Mouse (Mus musculus): Measurements from ENCODE around the gene Cd276. TPM values are rescaled to one million over a fixed set of nuclear protein-coding genes. Genes with fewer than 3 reads are reported as not detected.

Gene Cd276
- total RNA-seq, 2 experiments from 2014 or later = 8.1 to 9.9 TPM

- intact Hi-C loops (cut with DNase I) = no loop called here
- peak in 1 of 2 experiments; percentile 10 for DNase-seq
Observed at GRCm38 (mm10) chr9:58520816-58521581, 34.2 kb downstream of the Cd276 start.

- intact Hi-C loops (cut with DNase I) = no loop called here
Observed at GRCm38 (mm10) chr9:58519953-58520352, 35.3 kb downstream of the Cd276 start.

GRCm38 (mm10) chr9:58517866-58518750 lies 37.1 kb downstream of the Cd276 start:
- intact Hi-C loops (cut with DNase I) = no loop called here
- peak in 1 of 2 experiments; percentile 25 for DNase-seq

More at GRCm38 (mm10) chr9:58519953-58520352, 35.3 kb downstream of the Cd276 start:
- no peak for DNase-seq

DNA sequence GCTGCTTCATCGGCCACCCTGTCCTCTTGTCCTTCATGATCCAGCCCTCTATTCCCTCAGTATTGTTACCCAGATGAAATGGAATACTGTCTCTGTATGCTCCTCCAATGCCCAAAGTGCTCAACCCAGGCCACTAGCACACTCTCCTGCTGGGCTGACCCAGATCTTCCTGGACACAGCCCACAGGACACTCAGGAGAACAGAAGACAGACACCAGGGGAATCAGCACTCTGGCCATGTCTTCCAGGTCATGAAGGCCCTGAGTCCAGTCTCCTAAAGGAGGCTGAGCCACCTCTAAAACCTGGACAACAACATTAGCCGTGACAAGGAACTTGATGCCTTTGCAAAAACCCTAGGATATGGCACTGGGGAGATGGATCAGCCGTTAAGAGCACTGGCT lies 38.8 kb downstream of the Cd276 start:
- intact Hi-C loops (cut with DNase I) = no loop called here
- DNase-seq = no peak

GRCm38 (mm10) chr9:58513749-58514148 lies 41.5 kb downstream of the Cd276 start:
- no peak for DNase-seq
- intact Hi-C loops (cut with DNase I) = no loop called here

GRCm38 (mm10) chr9:58510452-58510851 lies 44.8 kb downstream of the Cd276 start:
- DNase-seq = no peak
- intact Hi-C loops (cut with DNase I) = no loop called here

GRCm38 (mm10) chr9:58507216-58508005 lies 47.8 kb downstream of the Cd276 start:
- intact Hi-C loops (cut with DNase I) = no loop called here
- DNase-seq = no peak

DNA sequence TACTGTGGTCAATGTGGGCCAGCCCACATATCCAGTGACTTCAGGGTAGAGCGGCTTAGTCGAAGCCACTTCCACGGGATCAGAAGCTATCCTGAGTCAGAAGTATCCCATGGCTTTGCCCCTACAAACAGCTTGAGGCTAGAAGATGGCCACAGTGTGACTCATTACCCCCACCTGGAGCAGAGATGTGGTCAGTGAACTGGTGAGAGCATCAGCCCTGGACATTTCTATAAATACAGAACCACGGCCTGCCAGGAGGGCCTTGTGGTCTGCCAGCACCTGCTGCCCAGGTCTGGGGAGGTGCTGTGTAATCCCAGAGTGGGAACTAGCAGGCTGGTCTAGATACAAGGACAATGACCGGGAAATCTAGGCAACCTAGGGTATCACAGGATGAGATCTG lies 54.3 kb downstream of the Cd276 start:
- intact Hi-C loops (cut with DNase I) = no loop called here
- no peak for DNase-seq

DNA sequence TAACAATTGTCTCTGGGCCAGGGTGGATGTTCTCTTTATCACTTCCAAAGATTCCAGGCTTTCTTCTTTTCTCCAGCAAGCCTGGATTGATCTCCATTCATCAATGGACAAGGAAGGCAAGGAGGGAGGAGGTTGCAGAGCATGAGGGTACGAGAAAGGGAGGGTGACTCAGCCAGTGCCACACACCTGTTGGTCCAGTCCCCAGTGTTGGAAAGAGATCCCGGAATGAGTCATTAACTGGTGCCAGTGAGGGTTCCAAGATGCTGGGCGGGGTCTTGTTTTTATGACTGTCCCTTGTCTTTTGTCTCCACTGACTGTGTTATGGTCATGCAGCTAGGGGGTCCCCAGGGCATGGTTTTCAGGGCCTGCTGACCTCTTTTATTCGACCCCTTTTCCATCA lies 57.3 kb downstream of the Cd276 start:
- DNase-seq = no peak
- intact Hi-C loops (cut with DNase I) = no loop called here

DNA sequence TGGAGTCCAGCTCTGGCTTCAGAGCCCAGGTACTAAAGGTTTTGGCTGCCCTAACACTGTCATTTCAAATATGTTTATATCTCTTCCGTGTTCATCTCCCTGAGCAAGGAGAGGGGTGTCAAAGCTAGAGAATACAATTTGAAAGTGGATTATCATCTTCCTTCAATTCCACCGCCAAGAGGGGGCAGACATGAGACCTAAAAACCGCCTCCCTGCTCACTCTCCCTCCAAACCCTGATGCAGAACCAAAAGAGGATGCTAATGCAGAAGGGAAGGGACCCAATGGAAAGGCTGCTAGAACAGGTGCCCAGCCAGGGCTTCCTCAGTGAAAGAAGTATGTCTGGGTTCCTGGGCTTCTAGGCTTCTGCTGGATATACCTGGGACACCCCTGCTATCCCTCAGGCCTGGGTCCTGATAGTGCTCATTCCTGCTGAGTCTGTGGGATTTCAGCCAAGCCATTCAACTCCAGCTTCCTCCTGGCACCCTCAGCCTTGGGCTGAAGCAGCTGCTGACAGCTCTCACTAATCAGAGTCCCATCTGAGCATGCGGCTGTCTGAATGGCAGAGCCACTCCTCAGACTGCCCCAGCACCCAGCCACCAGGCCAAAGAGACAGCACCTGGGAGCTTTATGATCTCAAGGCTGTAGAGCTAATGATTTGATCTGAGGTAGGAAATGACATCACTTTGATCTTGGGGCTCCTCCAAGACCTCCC lies 58.6 kb downstream of the Cd276 start:
- intact Hi-C loops (cut with DNase I) = no loop called here
- DNase-seq = peak in 1 of 2 experiments; percentile 16

GRCm38 (mm10) chr9:58495035-58495434 lies 60.2 kb downstream of the Cd276 start:
- no peak for DNase-seq
- intact Hi-C loops (cut with DNase I) = no loop called here

DNA sequence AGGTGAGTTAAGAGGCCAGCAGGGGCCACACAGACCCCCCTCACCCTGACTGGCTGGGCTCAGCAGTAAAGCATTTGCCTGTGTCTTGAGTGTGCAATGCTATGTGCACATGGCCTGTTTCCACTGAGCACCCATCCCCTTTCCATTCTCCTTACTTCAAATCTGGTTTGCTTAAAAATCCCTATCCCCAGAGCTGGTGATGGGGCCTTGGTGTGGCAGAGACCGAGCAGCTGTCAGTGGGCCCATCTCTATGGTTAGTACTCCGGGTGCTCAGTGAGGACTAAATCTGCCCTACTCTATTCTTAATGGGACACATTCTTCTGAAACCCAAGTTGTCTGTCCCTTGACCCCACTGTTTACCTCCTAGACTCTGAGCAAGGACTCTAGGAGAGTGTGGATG lies 64.8 kb downstream of the Cd276 start:
- no peak for DNase-seq
- intact Hi-C loops (cut with DNase I) = no loop called here

DNA sequence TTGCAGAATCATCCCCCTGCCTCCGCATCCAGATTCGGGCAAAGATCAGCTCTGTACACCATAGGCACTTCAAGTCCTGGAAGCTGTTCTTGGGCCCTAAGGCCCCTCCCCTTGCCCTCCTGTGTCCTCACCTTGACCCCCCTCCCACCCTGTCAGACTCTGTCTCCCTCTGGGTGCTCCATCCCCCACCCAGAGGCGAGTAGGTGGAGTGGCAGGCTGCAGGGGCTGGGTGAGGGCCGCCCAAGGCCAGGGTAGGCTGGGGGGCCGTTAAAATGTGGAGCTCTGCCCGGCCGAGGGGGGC lies 65.4 kb downstream of the Cd276 start:
- no peak for DNase-seq
- intact Hi-C loops (cut with DNase I) = loop anchor here (5.0 kb wide), 1 partner anchor 118 kb away; the partner anchor contains the start of gene Tbc1d21

DNA sequence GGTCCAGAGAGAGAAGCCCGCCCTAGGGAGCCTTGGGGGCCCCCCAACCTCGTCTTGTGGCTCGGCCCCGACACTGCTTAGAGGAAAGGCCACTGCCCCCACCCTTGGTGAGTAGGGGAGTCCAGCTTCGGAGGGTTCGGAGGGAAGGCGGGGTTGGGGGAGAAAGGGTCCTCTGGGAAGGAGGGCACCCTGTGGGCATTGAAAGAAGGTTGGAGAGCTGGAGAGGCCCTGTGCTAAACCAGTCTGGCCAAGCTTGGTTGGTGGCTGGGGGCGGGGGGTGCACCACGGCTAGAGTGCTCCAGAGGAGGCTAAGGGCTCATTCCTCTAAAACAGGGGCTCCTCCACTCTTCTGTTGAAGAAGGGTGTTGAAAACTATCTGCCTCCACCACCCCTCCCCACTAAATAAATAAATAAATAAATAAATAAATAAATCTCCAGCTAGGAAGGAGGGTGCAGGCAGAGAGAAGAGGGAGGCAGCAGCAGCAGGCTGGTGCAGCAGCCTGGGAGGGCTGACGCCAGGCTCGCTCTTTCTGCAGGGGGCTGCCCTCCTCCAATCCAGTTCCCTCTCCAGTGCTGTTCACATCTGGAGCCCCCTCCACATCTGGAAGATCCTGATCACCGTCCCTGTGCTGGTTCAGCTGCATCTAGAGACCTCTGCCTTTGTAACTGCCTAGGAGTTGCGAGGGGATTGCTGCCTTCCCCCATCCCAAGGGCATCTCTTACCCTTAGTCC lies 65.9 kb downstream of the Cd276 start:
- no peak for DNase-seq

DNA sequence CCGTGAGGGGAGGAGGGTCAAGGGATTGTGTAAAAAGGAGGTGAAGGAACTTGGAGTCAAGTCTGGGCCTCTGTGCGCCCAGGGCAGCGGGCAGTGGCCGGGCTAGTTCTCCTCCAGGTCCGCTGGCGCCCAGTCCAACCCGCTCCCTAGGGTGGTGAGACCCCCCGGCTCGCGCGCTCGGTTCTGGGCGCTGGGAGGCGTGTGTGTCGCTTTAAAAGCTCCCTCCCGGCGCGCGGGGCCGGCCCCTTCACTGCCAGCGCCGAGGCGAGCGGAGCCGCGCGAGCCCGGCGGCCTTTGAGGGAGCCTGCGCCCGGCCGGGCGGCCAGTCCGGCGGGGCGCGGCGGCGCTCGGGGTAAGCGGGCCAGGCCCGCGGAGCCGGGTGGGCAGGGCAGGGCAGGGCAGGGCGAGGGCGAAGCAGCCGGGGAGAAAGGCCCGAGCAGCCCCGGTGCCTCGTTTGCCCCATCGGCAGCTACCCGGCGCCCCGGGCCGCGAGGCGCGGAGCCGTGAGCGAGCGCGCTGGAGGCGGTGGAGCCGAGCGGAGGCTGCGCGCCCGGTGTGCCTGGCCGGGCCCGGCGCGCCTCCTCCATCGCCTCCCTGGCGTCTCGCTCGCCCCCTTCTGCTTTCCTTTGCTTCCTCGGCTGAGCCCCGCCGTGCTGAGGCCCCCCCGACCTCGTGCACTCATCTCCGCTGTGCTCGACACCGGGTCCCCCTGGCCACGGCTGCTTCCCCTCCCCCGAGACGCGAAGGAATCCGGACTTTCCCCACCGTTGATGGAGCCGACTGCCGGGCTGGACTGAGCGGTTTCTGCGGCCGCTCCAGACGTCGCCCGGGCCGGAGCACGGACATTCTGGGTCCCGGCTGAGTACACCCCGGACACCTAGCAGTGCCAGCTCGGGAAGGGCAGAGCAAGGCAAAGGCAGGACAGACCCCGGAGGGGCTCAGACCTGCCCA lies 67.1 kb downstream of the Cd276 start, which contains the start of gene Insyn1:
Gene Insyn1, plus strand, starts transcription at position 753 of the 951 bp plus-strand sequence.
- DNase-seq = peak; percentile 51 to 72
- intact Hi-C loops (cut with DNase I) = loop anchor here (5.0 kb wide), 1 partner anchor 116 kb away; the partner anchor contains the start of gene Tbc1d21

More for the DNA sequence above, 65.9 kb downstream of the Cd276 start:
- intact Hi-C loops (cut with DNase I) = loop anchor here (5.0 kb wide), 1 partner anchor 117 kb away; the partner anchor contains the start of gene Tbc1d21

GRCm38 (mm10) chr9:58487076-58487475 lies 68.2 kb downstream of the Cd276 start:
- no peak for DNase-seq
- intact Hi-C loops (cut with DNase I) = loop anchor here (5.0 kb wide), 1 partner anchor 115 kb away; the partner anchor contains the start of gene Tbc1d21

Data from heart, postnatal 36 days (tissue).